In genomic region chr5:141727968-141728367, GRCm38 (mm10) we compare ENCODE assay signal across 22 mouse cellular contexts.
A peak's percentile ranks its signal among the peaks of the same experiment; 100 is the strongest.
DNase-seq lines count a peak whose midpoint lies in the region; TF ChIP-seq lines count a peak whose summit lies in the region.
"Had no signal": no experiment of that assay in that cellular context is flagged by ENCODE, and none has a peak within 500 bp of the region (broad histone marks: within the 10 kb centered on the region; RNA-seq: fewer than 3 reads in every experiment).

No protein-coding gene starts in this region.

- intact Hi-C loops in left cerebral cortex, adult 2 months (cut with DNase I), result no loop called here

- DNase-seq in adrenal gland, adult 2 months, result peak; percentile 11
- DNase-seq in adrenal gland, postnatal 4 days (ENCODE audit: low spot score in 2 of 2), result no peak
- DNase-seq in left cerebral cortex, adult 2 months (ENCODE audit: extremely low spot score in 1 of 2, low spot score in 2 of 2), result no peak
- DNase-seq in left cerebral cortex, adult 11 months (ENCODE audit: low spot score), result no peak
- peak; percentile 46 for DNase-seq in R1 (ENCODE audit: low read depth, low spot score)
- DNase-seq in induced T-regulatory cell, adult 2 months (ENCODE audit: low read depth), result peak; percentile 2
- DNase-seq in layer of hippocampus, adult 9-10 months (ENCODE audit: low spot score), result no peak
- no peak for DNase-seq in lung, postnatal 14 days
- DNase-seq: cerebellum, postnatal 36 days; heart, postnatal 10 days; kidney, adult 11 months; kidney, postnatal 10 days; layer of hippocampus, adult 9-11 months; liver; right cerebral cortex, postnatal 14 days; thymus, postnatal 14 days had no signal

- peak; percentile 2; the same call in 1 of the 2 replicates for TF ChIP-seq CTCF in left cerebral cortex, adult 2 months (IDR thresholded peaks at IDR 0.05)

- H3K4me3 ChIP-seq in left cerebral cortex, adult 2 months, result no peak overlapping the region
- H3K4me3 ChIP-seq: embryonic facial prominence, embryonic 10.5 days; forebrain, embryonic 13.5 days; heart, embryonic 10.5 days; hindbrain, embryonic 13.5 days; megakaryocyte, embryonic 14.5 days; neural tube, embryonic 12.5 days had no signal

- no peak overlapping the region for H3K27ac ChIP-seq in left cerebral cortex, adult 2 months
- H3K27ac ChIP-seq: embryonic facial prominence, embryonic 10.5 days; forebrain, embryonic 13.5 days; heart, embryonic 10.5 days; hindbrain, embryonic 13.5 days; neural tube, embryonic 12.5 days had no signal

Comparison
In these comparisons a context has a peak if more than half of its experiments do, and no peak if none do; other contexts are left out.
1. DNase-seq: peak in adrenal gland, adult 2 months (single experiment), R1 (single experiment) and induced T-regulatory cell, adult 2 months (single experiment); none in adrenal gland, postnatal 4 days (0 of 2), left cerebral cortex, adult 2 months (0 of 2), left cerebral cortex, adult 11 months (single experiment), layer of hippocampus, adult 9-10 months (single experiment) and lung, postnatal 14 days (single experiment).